Mouse (Mus musculus): Measurements from ENCODE around the gene Sema5a. TPM values are rescaled to one million over a fixed set of nuclear protein-coding genes. Genes with fewer than 3 reads are reported as not detected.

The Sema5a gene
- polyA plus RNA-seq, 1 experiment, result not detected

DNA sequence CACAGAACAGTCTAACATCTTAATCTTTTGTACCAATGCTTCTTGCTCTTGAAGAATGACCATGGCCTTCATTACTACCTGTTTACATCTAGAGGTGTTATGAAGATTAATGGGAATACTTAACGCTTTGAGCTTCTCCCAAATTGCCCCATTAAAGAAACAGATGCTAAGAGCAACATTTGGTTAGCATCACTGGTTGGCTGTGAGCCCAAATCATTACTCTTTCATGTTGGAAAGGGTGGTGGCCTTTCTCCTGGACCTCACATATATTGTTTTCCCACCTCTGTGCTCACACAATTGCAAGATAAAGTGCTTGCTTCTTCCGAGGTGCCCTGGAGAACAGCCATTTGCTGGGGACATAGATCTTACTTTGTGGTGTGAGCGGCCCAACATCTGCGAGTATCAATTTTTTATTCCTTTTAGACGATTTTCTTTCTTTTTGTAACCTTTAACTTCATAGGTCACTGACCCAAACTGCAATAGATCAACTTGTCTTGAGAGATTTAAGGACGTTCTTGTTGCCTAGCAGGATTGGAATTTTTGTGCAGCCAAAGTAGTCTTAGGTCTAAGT is 227.0 kb downstream of the Sema5a start:
- H3K4me1 ChIP-seq (ENCODE audit: control insufficient read depth), result no peaks in the 10 kb centered on the region
- H3K27me3 ChIP-seq (ENCODE audit: control insufficient read depth), result no peaks in the 10 kb centered on the region
- no peaks in the 10 kb centered on the region; the same call in 1 of the 2 replicates for H3K9me3 ChIP-seq (ENCODE audit: control insufficient read depth, low read length)
- TF ChIP-seq TAL1 (IDR thresholded peaks at IDR 0.05; ENCODE audit: low read length) (no peak), GATA1 (IDR thresholded peaks at IDR 0.05; ENCODE audit: low read length) (no peak)
- H3K4me3 ChIP-seq (replicated peaks), result no peak overlapping the region
- H3K36me3 ChIP-seq (ENCODE audit: control insufficient read depth), result no peaks in the 10 kb centered on the region

DNA sequence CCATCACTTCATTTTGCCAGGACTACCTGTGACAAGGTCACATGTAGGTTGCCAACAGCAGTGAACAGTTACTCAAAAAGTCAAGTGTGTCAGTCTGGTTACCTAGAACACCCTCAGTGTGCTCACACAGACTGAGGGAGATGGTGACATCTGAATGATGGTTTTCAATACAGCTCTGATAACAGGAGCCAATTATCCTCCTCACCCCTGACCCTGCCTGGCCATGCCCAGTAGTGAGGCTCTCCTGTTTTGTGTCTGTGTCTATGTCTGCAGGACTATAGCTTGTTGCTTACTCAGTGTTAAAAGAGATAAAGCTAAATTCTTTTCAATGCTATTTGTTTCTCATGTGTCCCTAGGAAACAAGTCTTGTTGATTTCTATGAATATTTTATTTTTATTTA is 236.1 kb downstream of the Sema5a start:
- no peaks in the 10 kb centered on the region for H3K9me3 ChIP-seq (ENCODE audit: control insufficient read depth, low read length)
- H3K4me3 ChIP-seq (replicated peaks), result no peak overlapping the region
- no peaks in the 10 kb centered on the region for H3K4me1 ChIP-seq (ENCODE audit: control insufficient read depth)
- H3K27me3 ChIP-seq (ENCODE audit: control insufficient read depth), result no peaks in the 10 kb centered on the region
- H3K36me3 ChIP-seq (ENCODE audit: control insufficient read depth), result no peaks in the 10 kb centered on the region
- no peak for TF ChIP-seq TAL1 (IDR thresholded peaks at IDR 0.05; ENCODE audit: low read length)
- no peak for TF ChIP-seq GATA1 (IDR thresholded peaks at IDR 0.05; ENCODE audit: low read length)

DNA sequence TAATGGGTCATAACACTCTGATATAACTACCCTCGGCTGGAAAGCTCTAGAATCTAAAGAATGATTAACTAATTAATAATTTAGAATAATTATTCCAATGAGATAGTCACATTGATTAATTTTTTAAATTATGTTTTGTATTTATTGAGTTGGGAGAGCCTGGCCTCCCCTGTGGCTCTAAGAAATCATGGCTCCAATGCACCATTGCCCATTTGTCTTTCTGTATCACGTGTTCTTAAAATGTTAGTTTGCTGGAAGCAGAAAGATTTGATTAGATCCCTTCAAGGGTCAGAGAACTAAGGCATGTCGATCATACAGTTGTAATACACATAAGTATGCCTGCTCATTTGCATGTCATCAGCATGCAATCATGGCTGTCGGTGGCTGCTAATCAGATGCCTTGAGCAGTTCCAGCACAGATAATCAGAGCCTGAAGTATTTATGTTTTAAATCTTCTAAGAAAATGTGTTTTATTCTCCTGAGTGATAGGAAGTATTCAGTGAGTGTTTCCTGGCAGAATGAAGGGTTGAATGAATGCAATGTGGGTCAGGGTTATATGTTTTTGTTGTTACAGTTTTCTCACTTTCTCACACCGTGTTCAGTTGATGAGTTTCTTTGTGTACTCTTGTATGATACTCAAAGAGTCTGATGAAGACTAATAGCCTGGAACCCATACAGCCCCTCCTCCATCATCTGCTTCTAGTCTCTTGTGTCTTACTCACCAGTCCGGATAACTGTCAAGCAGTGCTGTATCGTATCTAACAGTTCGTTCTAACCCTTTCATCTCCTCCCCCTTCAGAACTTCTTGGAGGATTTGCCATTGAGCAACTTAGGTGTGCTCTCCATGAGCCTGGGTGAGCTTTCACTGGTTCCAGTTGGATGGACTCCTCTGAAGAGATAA is 240.7 kb downstream of the Sema5a start:
- no peaks in the 10 kb centered on the region for H3K9me3 ChIP-seq (ENCODE audit: control insufficient read depth, low read length)
- H3K4me3 ChIP-seq (replicated peaks), result no peak overlapping the region
- H3K27me3 ChIP-seq (ENCODE audit: control insufficient read depth), result no peaks in the 10 kb centered on the region
- no peaks in the 10 kb centered on the region for H3K36me3 ChIP-seq (ENCODE audit: control insufficient read depth)
- TF ChIP-seq TAL1 (IDR thresholded peaks at IDR 0.05; ENCODE audit: low read length), result no peak
- TF ChIP-seq GATA1 (IDR thresholded peaks at IDR 0.05; ENCODE audit: low read length), result no peak
- H3K4me1 ChIP-seq (ENCODE audit: control insufficient read depth), result no peaks in the 10 kb centered on the region

DNA sequence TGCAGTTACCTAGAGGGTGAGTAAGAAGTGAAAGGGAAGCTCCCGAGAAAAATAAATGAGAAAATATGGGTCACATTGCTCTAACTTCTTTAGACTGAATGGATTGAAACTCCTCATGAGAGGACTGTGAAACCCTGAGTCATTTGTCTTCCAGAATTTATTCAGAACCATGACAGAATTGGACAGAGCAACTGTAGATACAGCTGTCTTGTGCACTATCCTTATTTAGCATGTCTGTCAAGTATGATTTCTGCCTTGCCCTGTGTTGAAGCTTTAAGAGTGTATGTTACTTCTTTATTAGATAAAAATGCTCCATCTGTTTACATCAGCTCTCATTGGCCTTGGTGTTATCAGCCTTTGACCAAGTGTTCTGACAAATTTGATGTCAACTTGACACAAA is 243.4 kb downstream of the Sema5a start:
- no peak for TF ChIP-seq GATA1 (IDR thresholded peaks at IDR 0.05; ENCODE audit: low read length)
- no peak for TF ChIP-seq TAL1 (IDR thresholded peaks at IDR 0.05; ENCODE audit: low read length)
- H3K36me3 ChIP-seq (ENCODE audit: control insufficient read depth), result no peaks in the 10 kb centered on the region
- H3K4me3 ChIP-seq (replicated peaks), result no peak overlapping the region
- H3K4me1 ChIP-seq (ENCODE audit: control insufficient read depth), result no peaks in the 10 kb centered on the region
- no peaks in the 10 kb centered on the region for H3K9me3 ChIP-seq (ENCODE audit: control insufficient read depth, low read length)
- no peaks in the 10 kb centered on the region for H3K27me3 ChIP-seq (ENCODE audit: control insufficient read depth)

DNA sequence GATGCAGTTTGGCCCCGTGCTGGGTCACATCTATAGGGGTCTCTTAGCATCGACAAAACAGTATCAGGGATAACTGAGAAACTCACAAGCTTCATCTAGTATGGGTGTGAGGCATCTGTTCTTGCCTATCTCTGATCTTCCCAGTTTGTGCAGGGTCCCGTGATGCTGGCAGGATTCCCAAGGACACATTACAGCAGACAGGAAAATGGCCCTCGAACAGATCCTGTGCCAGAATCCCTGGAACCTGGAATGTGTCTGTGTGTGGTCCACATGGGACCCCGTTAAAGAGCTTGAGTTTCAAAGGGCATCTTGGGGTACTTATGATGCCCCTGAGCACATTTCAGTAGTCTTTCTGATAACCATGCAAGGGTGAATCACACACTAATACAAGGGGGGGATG is 249.6 kb downstream of the Sema5a start:
- TF ChIP-seq TAL1 (IDR thresholded peaks at IDR 0.05; ENCODE audit: low read length), result no peak
- no peak for TF ChIP-seq GATA1 (IDR thresholded peaks at IDR 0.05; ENCODE audit: low read length)
- H3K4me1 ChIP-seq (ENCODE audit: control insufficient read depth), result no peaks in the 10 kb centered on the region
- no peak overlapping the region for H3K4me3 ChIP-seq (replicated peaks)
- H3K9me3 ChIP-seq (ENCODE audit: control insufficient read depth, low read length), result no peaks in the 10 kb centered on the region
- no peaks in the 10 kb centered on the region for H3K36me3 ChIP-seq (ENCODE audit: control insufficient read depth)
- H3K27me3 ChIP-seq (ENCODE audit: control insufficient read depth), result no peaks in the 10 kb centered on the region

DNA sequence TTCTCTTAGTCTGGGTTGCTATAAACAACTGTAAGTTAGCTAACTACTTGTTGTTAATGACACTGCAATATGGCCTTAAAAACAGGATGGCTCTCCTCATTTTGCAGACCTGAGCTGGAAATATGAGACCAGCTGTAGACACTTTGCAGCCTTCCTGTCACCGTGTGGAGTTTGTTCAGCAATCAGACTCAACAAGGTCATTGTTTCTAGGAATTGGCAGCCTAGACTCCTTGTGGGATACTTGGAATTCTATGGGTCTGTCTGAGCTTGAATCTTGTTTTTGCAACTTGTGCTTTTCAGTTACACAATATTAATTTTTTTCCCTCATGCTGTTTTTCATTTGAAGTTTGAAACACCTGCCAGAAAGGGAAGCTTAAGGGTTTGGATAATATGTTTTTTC is 250.3 kb downstream of the Sema5a start:
- no peaks in the 10 kb centered on the region for H3K27me3 ChIP-seq (ENCODE audit: control insufficient read depth)

DNA sequence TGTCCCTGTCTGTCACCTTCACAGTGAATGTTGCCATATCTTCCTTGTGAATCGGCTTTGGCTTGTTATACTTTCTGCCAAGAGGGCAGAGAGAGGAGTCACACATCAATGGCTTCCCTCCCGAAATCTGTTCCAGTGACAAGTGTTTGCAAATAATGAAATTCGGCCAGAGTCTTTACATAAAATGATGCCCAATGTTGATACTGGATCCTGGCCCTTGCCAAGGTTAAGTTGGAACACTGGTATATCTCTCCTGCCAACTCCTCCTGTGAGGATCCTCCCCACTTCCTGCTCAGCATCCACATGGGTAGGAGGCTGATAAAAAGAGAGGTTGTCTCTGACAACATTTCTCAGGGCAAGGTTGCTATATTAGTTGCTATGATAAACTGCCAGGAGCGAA is 252.3 kb downstream of the Sema5a start:
- H3K4me1 ChIP-seq (ENCODE audit: control insufficient read depth), result no peaks in the 10 kb centered on the region
- no peaks in the 10 kb centered on the region for H3K27me3 ChIP-seq (ENCODE audit: control insufficient read depth)
- TF ChIP-seq TAL1 (IDR thresholded peaks at IDR 0.05; ENCODE audit: low read length), result no peak
- no peak for TF ChIP-seq GATA1 (IDR thresholded peaks at IDR 0.05; ENCODE audit: low read length)

More for the DNA sequence above, 250.3 kb downstream of the Sema5a start:
- H3K4me3 ChIP-seq (replicated peaks), result no peak overlapping the region
- H3K9me3 ChIP-seq (ENCODE audit: control insufficient read depth, low read length), result no peaks in the 10 kb centered on the region
- TF ChIP-seq TAL1 (IDR thresholded peaks at IDR 0.05; ENCODE audit: low read length), result no peak
- TF ChIP-seq GATA1 (IDR thresholded peaks at IDR 0.05; ENCODE audit: low read length), result no peak
- H3K36me3 ChIP-seq (ENCODE audit: control insufficient read depth), result no peaks in the 10 kb centered on the region
- no peaks in the 10 kb centered on the region for H3K4me1 ChIP-seq (ENCODE audit: control insufficient read depth)

DNA sequence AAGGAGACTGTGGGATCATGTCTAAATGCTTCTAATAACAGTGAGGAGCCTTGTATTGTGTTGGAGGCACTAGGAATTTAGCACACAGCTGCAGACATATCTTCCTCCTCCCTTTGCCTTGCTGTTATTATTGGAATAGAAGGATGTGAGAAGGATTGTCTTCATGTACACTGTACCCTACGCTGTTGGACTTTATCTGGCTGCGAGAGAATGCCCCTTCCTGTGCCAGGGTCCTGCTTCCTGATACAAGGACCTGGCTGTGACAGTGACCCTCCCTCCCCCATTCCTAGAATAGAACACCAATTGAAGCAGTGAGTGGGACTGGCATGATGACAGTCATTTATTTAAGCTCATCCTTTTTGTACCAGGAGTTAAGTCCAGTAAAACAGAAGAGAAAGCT is 261.3 kb downstream of the Sema5a start:
- no peak overlapping the region for H3K4me3 ChIP-seq (replicated peaks)

More for the DNA sequence above, 252.3 kb downstream of the Sema5a start:
- Histone ChIP-seq H3K9me3 (ENCODE audit: control insufficient read depth, low read length) (no peaks in the 10 kb centered on the region), H3K4me3 (replicated peaks) (no peak overlapping the region), H3K36me3 (ENCODE audit: control insufficient read depth) (no peaks in the 10 kb centered on the region)

DNA sequence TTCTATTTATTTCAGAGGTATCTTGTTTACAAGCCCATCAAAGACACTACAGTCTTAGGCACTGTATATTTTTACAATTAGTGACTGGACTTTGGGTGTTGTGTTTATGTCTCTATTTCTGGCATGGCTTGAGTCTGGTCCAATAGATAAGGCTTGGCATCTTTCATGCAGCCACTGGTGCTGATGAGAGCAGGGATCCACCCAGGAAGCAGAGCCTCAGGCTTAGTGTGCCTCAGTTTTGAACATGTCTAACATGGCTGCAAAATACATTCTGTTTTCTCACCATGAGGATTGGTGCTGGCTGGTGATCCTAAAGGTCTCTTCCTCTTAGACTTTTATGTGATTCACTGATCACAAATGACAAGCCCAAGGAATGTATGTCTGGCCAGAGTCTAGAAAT is 263.7 kb downstream of the Sema5a start:
- no peak for TF ChIP-seq GATA1 (IDR thresholded peaks at IDR 0.05; ENCODE audit: low read length)
- TF ChIP-seq TAL1 (IDR thresholded peaks at IDR 0.05; ENCODE audit: low read length), result no peak
- Histone ChIP-seq H3K4me1 (ENCODE audit: control insufficient read depth) (no peaks in the 10 kb centered on the region), H3K9me3 (ENCODE audit: control insufficient read depth, low read length) (no peaks in the 10 kb centered on the region), H3K36me3 (ENCODE audit: control insufficient read depth) (no peaks in the 10 kb centered on the region), H3K4me3 (replicated peaks) (no peak overlapping the region), H3K27me3 (ENCODE audit: control insufficient read depth) (no peaks in the 10 kb centered on the region)

More for the DNA sequence above, 261.3 kb downstream of the Sema5a start:
- Histone ChIP-seq H3K36me3 (ENCODE audit: control insufficient read depth) (no peaks in the 10 kb centered on the region), H3K9me3 (ENCODE audit: control insufficient read depth, low read length) (no peaks in the 10 kb centered on the region), H3K4me1 (ENCODE audit: control insufficient read depth) (no peaks in the 10 kb centered on the region), H3K27me3 (ENCODE audit: control insufficient read depth) (no peaks in the 10 kb centered on the region)
- TF ChIP-seq GATA1 (IDR thresholded peaks at IDR 0.05; ENCODE audit: low read length) (no peak), TAL1 (IDR thresholded peaks at IDR 0.05; ENCODE audit: low read length) (no peak)
